In the genomic region with DNA sequence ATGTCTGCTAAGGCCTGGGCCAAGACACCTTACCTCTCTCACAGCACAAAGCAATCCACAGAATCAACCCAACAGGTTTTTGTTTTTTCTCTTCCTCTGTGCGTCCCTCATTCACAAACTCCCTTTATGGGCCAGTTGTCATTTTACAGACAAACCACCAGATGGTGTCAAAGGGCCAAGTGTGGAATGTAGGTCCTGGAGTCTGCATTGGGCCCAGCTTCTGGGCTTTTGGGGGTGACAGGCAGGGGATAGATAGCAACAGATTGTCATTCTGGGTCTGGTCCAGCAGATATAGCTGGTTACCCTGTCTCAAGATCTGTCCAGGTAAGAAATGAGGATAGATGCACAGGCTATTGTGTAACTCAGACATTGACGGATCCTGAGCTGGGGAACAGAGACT, we compare ENCODE assay signal across 9 mouse cellular contexts. TPM values are rescaled to one million over a fixed set of nuclear protein-coding genes. Genes with fewer than 3 reads are reported as not detected.
DNase-seq lines count a peak whose midpoint lies in the region; ATAC-seq lines count a peak whose summit lies in the region.
"Had no signal": no experiment of that assay in that cellular context is flagged by ENCODE, and none has a peak within 500 bp of the region (broad histone marks: within the 10 kb centered on the region; RNA-seq: fewer than 3 reads in every experiment).

No protein-coding gene starts in this region.

- H3K4me3 ChIP-seq in intestine, embryonic 14.5 days (ENCODE audit: low read depth, low read length) = no peak overlapping the region
- H3K4me3 ChIP-seq in intestine, embryonic 16.5 days (ENCODE audit: low read length) = no peak overlapping the region
- H3K4me3 ChIP-seq: limb, embryonic 15.5 days had no signal

- H3K27ac ChIP-seq in intestine, embryonic 14.5 days (ENCODE audit: low read depth) = no peak overlapping the region
- H3K27ac ChIP-seq in intestine, embryonic 16.5 days (ENCODE audit: low read length) = no peak overlapping the region
- H3K27ac ChIP-seq: limb, embryonic 15.5 days had no signal

- H3K9me3 ChIP-seq in intestine, embryonic 14.5 days (ENCODE audit: control insufficient read depth, low read length) = no peaks in the 10 kb centered on the region
- no peaks in the 10 kb centered on the region for H3K9me3 ChIP-seq in intestine, embryonic 16.5 days (ENCODE audit: control insufficient read depth, low read length)
- H3K9me3 ChIP-seq: limb, embryonic 15.5 days had no signal

- no peaks in the 10 kb centered on the region for H3K36me3 ChIP-seq in intestine, embryonic 14.5 days (ENCODE audit: control insufficient read depth, insufficient read depth, low read length)
- H3K36me3 ChIP-seq in intestine, embryonic 16.5 days (ENCODE audit: control insufficient read depth, insufficient read depth, low read length) = no peaks in the 10 kb centered on the region
- H3K36me3 ChIP-seq: limb, embryonic 15.5 days had no signal

- no peak for ATAC-seq in intestine, embryonic 14.5 days (replicated peaks; ENCODE audit: low FRiP score, low TSS enrichment, low read depth)
- no peak; the same call in 1 of the 2 replicates for ATAC-seq in intestine, embryonic 16.5 days

- no peak overlapping the region for H3K4me2 ChIP-seq in intestine, embryonic 14.5 days (ENCODE audit: low read length)
- no peak overlapping the region for H3K4me2 ChIP-seq in intestine, embryonic 16.5 days (ENCODE audit: low read depth, low read length)
- H3K4me2 ChIP-seq: limb, embryonic 15.5 days had no signal

- H3K27me3 ChIP-seq in intestine, embryonic 14.5 days (replicated peaks; ENCODE audit: control insufficient read depth, insufficient read depth, low read length) = no peaks in the 10 kb centered on the region
- no peaks in the 10 kb centered on the region for H3K27me3 ChIP-seq in intestine, embryonic 16.5 days (replicated peaks; ENCODE audit: control insufficient read depth, insufficient read depth, low read length)

- no peak overlapping the region for H3K9ac ChIP-seq in intestine, embryonic 14.5 days (ENCODE audit: low read length)
- H3K9ac ChIP-seq in intestine, embryonic 16.5 days (ENCODE audit: low read depth, low read length) = no peak overlapping the region
- H3K9ac ChIP-seq: limb, embryonic 15.5 days had no signal

- DNase-seq in intestine, embryonic 14.5 days (ENCODE audit: low spot score) = peak; percentile 67
- DNase-seq in A20 (ENCODE audit: low read depth, low spot score) (peak; percentile 48), NIH3T3 (ENCODE audit: low read depth) (peak; percentile 55)
- peak; percentile 64 for DNase-seq in embryo, embryonic 11 days
- DNase-seq in lung, postnatal 25 days (ENCODE audit: low spot score) = peak; percentile 39
- DNase-seq in thymus, postnatal 4 days = peak; percentile 59
- DNase-seq in gastrocnemius, postnatal 25 days = no peak

- WGBS in intestine, embryonic 14.5 days = 33% methylated on average over 2 of the region's 2 CpGs
- 33% methylated on average over 2 of the region's 2 CpGs for WGBS in intestine, embryonic 16.5 days

- H3K4me1 ChIP-seq in intestine, embryonic 14.5 days (replicated peaks; ENCODE audit: control insufficient read depth, insufficient read depth, low read length) = no peaks in the 10 kb centered on the region
- H3K4me1 ChIP-seq in intestine, embryonic 16.5 days (ENCODE audit: control insufficient read depth, insufficient read depth, low read length) = no peaks in the 10 kb centered on the region
- H3K4me1 ChIP-seq: limb, embryonic 15.5 days had no signal

RNA-seq across cellular contexts. Expression of gene Prdm11, which starts 23.0 kb away (rescaled TPM):
- polyA plus RNA-seq in intestine, embryonic 14.5 days (2014; fragmentation: Nextera tagmentation; extraction: Ambion mirVana) = 5.1 and 5.5 TPM in 2 replicates
- 7.1 and 7.3 TPM in 2 replicates for polyA plus RNA-seq in intestine, embryonic 16.5 days (2015; fragmentation: Nextera tagmentation; extraction: Ambion mirVana)
- total RNA-seq in gastrocnemius, postnatal 25 days (2021) = 1 to 10 TPM; 1.2 to 1.3 TPM
